Mouse (Mus musculus) liver, embryonic 14.5 days (tissue): ENCODE results near the gene 1700020A23Rik.

Experiments used
- CTCF ChIP-seq: IDR thresholded peaks from 2 replicates; pipeline ENCODE4 v1.5.1; 2016; ENCODE audit warnings: antibody characterized with exemption, low read depth, control low read depth
- EP300 ChIP-seq: IDR thresholded peaks from 2 replicates; pipeline ENCODE4 v1.6.1; 2016; ENCODE audit warnings: antibody characterized with exemption, low read depth

DNA sequence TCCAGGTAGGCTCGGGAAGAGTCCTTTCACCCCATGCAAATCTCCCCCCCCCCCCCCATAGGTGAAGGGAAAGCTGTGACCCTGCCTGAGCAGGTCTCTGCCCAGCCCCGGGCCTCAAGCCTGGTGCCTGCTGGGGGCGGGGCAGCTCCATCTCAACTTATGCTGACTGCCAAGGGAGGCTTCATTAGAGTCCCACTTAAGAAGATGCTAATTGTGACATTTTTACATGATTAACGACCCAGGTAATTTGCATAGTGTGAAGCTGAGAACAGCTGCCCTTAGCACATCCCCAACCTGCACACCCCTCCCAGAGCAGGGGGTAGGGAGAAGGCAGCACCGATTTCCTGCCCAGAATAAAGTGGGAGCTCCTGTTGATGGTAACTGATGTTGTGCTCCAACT lies 46.2 kb upstream of the 1700020A23Rik start:
- TF ChIP-seq CTCF (no peak), EP300 (no peak)
